Mouse (Mus musculus) heart, adult 2 months (tissue): Measurements from ENCODE around the gene Utf1.

ENCODE experiments used
- CTCF ChIP-seq: fragments of 200-600 bp; IDR thresholded peaks from 2 replicates; pipeline ENCODE4 v1.8.1; 2022; ENCODE audit warnings: antibody characterized with exemption, mild to moderate bottlenecking, moderate library complexity
- POLR2A ChIP-seq: fragments of 200-500 bp; IDR thresholded peaks from 2 replicates; pipeline ENCODE4 v1.6.1; 2011; ENCODE audit warnings: mild to moderate bottlenecking, low read depth, low read length, control low read depth; ENCODE audit not compliant: insufficient read depth

DNA sequence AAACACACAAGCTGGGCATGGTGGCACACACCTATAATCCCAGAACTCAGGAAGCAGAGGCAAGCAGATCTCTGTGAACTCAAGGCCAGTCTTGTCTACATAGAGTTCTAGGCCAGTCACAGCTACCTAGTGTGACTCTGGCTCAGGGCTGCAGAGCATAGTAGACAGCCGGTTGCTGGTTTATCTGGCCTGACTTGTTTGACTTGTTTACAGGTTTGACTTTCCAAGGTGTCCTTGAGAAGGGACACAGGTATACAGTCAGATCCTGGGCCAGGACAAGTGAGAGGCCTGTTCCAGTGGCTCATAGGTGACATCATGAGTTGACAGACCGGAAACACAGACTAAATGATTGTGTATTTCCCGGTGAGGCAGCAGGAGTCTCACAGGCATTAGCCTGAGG lies 6.5 kb upstream of the Utf1 start:
- no peak for TF ChIP-seq POLR2A
- no peak for TF ChIP-seq CTCF
